Mouse (Mus musculus) mouse embryonic stem cell (cell line): ENCODE data around the gene Ntn5.

Experiments used
- in situ Hi-C, 2 experiments: fragments of 300-500 bp; cut with MboI; formaldehyde crosslinking; loops; 1 replicate in 1 of 2; 3 replicates in 1 of 2; pipeline ENCODE4 v1.14.3; 2019 to 2020; ENCODE audit warnings: low sequenced_read_pairs in 2 of 2, low pct_unique_long_range_greater_than_20kb in 1 of 2, mixed read lengths in 1 of 2; ENCODE audit not compliant: unreplicated experiment in 1 of 2

Gene Ntn5

GRCm38 (mm10) chr7:45719180-45719579 is 35.4 kb downstream of the Ntn5 start:
- in situ Hi-C loops, result no loop called here

- in situ Hi-C loops, result no loop called here
These were observed 36.1 kb downstream of the Ntn5 start for GRCm38 (mm10) chr7:45719738-45720412.

- in situ Hi-C loops, result no loop called here
These were observed 36.8 kb downstream of the Ntn5 start, which contains the start of gene Fam83e for GRCm38 (mm10) chr7:45720413-45721233. Gene Fam83e, plus strand, starts transcription at chr7:45721212.

- in situ Hi-C loops, result no loop called here
These were observed 37.4 kb downstream of the Ntn5 start for GRCm38 (mm10) chr7:45721234-45721571.

DNA sequence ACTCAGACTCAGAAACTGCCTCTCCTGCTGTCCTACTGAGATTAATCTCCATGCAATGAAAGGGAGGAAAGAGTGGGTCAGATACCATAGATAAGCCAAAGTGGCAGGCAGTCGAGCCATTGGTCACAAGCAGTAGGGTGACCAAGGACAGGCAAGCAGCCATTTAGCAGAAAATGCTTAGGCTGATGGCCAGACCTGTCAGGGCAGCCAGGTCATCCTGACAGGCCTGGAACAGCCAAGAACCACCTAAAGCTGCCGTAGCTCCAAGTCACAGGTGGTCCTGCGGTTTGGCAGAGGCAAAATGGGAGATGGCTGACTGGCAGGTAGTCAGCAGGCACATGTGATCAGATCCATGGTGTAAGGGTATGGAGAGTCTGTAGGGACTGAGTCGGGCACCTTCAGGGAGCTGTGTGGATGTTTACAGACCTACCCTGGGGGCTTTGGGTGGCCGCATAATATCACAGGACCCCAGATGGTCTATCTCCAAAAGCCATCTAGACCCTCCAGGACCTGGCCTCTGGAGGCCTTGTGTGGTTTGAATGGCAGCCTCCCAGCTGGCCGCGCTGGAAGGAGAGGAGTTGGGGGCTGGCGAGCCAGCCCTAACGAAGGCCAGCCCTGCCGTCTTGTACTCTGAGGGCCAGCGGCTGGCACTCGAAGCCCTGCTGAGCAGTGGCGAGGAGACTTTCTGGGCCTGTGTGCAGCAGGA is 38.0 kb downstream of the Ntn5 start:
- in situ Hi-C loops, result no loop called here

GRCm38 (mm10) chr7:45722348-45722713 is 38.5 kb downstream of the Ntn5 start:
- in situ Hi-C loops, result no loop called here

GRCm38 (mm10) chr7:45723301-45723700 is 39.5 kb downstream of the Ntn5 start:
- in situ Hi-C loops, result no loop called here

GRCm38 (mm10) chr7:45723781-45724180 is 40.0 kb downstream of the Ntn5 start:
- in situ Hi-C loops, result no loop called here

DNA sequence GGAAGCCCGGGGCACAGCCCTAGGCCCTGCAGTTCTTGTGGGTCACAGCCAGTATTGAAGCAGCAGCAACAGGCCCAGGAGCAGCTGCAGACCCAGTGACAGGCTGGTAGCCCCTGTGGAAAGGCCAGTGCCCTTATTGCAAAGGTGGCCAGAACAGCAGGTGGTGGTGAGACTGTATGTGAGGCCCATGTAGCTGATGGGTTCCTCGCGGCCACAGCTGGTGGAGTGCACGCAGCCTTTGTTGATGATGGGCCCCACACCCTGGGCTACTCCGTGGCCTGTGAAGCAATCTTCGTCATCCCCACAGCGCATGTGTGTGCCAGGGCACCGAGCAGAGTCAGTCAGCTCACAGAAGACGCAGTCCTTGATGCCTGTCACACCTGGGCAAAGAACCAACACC is 41.3 kb downstream of the Ntn5 start:
- in situ Hi-C loops, result no loop called here

DNA sequence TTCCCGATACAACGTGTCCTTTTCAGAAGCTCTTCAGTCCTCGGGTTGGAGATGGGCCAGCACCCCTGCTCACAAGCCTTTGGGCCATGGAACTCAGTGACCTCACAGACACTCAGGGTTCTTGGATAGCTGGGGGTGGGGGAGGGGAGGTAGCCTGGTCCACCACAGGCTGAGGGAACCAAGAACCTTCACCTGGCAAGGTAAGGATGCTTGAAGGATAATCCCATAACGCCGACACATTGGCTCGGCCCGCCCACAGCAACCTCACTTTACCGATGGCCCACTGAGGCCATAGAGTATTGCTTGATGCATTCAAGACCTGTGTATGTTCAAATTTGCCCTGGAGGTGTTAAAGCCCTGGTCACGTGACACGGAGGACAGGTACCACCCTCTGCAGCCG is 41.9 kb downstream of the Ntn5 start, which contains the start of gene Spaca4:
TSS of gene Spaca4 (minus strand) at position 101 of the 400 bp plus-strand sequence.
- in situ Hi-C loops, result no loop called here

DNA sequence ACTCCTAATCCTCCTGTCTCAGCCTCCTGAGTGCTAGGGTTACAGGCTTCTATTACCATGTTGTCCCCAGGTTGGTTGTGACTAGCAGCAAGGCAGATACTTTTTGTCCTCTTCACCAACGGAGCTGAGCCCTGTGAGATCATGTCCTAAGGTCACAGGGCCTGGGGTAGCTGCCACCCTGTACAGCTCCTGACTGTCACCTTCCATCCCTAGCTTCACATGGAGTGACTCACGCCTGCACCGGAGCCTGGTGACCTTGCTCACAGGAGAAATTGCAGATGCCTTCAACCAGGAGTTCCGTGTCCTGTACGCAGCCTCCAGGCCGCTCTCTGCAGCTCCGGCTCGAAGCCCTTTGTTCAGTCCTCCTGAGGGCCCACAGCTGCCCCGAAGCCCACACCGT is 42.6 kb downstream of the Ntn5 start:
- in situ Hi-C loops, result no loop called here

DNA sequence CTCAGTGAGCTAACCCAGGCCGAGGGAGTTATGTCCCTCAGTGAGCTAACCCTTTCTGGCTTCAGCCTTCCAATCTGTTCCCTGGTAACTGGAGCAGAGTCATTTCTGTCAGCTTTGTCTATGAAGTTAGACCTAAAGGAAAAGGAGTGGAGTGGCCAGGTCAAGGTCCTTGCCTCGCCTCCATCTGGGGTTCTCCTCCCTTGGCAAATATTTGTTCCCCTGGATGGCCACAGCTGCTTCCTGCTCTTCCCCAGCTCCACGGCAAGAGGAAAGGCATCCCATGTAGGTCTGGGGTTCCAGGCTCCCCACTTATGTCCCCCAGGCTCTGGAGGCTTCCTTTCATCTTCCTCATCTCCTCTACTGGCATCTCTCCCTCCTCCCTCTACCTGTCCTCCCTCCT is 43.8 kb downstream of the Ntn5 start:
- in situ Hi-C loops, result no loop called here

DNA sequence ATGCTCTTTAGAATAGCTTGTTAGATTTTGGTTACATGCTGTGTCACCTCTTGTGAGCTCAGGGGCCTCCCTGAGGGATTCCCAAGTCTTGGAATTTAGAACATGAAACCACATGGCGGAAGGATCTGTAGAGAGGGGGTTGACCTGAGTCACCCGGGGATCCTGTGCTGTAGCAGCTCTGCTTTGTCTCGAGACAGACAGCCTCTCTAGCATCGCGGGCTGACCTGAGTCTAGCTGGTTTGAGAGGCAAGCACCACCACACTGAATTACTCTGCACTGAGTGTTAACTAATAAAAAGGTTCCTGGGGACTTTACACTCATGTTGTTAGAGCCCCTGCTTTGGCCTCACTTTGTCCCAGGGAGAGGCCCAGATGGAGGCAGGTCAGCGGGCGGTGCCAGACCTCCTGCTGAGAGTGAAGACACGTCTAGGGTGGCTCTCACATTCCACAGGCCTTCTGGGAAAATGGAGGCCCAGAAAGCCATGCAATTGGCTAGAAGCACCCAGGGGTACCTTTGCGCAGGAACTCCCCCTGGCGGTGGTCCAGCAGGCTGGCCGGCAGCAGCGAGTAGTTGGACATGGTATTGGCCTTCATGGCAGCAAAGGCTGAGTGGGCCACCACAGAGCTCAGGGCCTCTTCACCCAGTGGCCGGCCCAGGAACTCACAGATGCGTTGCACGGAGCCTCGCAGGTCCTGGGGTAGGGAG is 47.1 kb downstream of the Ntn5 start:
- in situ Hi-C loops, result loop anchor here (5.0 to 10.0 kb wide), 2 partner anchors 76 to 194 kb away; partner anchors contain the start of genes Ccdc114 (in 1 of the 2) and Emp3 (in 1 of the 2)

DNA sequence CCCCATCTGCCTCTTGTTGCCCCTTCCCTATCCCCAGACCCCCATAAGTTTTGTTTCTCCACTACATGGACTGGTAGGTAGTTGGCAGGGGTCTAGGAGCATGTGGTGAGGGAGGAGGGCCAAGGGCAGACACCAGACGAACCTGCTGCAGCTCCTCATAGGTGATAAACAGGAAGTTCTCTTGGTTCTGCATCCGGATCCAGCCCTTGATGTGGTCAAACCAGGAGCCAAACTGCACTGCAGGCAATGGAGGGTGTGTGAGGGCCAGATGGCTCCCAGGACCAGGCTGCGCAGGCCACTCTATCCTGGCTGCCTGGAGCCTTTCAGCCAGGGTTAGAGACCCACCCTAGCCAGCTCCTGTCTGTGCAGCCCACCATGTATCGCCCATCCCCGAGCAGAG is 49.7 kb downstream of the Ntn5 start:
- in situ Hi-C loops, result loop anchor here (5.0 to 10.0 kb wide), 2 partner anchors 74 to 191 kb away; partner anchors contain the start of genes Ccdc114 (in 1 of the 2) and Emp3 (in 1 of the 2)

DNA sequence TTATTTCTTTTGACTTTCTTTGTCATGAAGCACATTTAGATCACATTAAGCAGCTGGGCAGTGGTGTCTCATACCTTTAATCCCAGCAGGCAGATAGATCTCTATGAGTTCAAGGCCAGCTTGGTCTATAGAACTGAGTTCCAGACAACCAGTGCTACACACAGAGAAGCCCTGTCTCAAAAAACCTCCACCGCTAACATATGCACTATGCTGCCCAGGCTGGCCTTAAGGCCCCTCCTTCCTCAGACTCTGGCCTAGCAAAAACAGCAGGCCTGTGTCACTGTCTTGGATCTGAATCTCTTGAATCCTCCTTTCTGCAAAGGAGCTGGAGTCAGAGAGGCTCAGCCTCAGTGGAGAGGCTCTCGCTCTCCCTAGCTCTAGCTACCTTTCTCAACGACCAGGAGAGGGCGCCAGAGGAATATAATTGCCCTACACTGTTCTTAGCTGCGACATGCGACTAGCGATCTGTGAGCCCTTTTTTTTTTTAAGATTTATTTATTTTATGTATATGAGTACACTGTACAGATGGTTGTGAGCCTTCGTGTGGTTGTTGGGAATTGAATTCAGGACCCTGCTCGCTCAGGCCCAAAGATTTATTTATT is 55.4 kb downstream of the Ntn5 start:
- in situ Hi-C loops, result loop anchor here in 1 of 2 experiments (10.0 kb wide), 1 partner anchor 186 kb away; the partner anchor contains the start of genes Ccdc114 and Emp3

DNA sequence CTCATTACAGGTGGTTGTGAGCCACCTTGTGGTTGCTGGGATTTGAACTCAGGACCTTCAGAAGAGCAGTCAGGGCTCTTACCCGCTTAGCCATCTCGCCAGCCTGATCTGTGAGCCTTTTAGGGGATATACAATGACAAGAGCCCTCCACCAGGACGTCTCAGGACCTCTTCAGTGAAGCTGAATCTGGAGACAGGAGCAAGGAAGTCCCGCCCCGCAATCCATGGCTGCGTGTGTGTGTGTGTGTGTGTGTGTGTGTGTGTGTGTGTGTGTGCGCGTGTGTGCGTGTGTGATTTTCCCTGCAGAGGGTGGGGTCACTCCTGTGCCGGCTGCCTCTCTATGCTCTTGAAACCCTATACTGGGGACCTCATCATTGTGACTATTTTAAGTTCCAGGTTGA is 56.0 kb downstream of the Ntn5 start:
- in situ Hi-C loops, result loop anchor here in 1 of 2 experiments (10.0 kb wide), 1 partner anchor 185 kb away; the partner anchor contains the start of genes Ccdc114 and Emp3

- in situ Hi-C loops, result no loop called here
These were observed 57.5 kb downstream of the Ntn5 start for GRCm38 (mm10) chr7:45741308-45741707.

DNA sequence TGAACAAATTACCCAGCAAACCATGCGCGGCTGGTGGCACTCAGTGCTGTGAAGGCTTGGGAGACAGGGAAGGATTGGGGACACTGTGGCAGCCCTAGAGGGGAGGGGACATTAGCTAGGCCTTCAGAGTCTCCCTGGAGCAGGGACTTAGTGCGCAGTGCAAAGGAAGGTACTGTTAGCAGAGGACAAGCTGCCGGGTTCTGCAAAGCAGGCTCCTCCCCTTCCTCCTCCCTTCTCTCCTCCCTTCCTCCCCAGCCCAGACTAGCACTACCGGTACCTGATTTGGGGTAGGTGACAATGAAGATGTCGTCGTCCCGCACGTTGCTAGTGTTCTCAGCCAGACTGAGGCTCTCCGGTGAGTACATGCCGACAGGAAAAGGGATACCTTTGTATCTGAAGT is 58.0 kb downstream of the Ntn5 start:
- in situ Hi-C loops, result no loop called here
